Mouse (Mus musculus): ENCODE results near the gene Sort1.
"Not testable (repeated sequence)": the region's sequence is repeated elsewhere in the genome, so short reads cannot be mapped to it uniquely, and the experiment has no call there.

Sort1 gene

GRCm38 (mm10) chr3:108283781-108284601, at the start of gene Sort1:
Sort1 (plus strand) TSS chr3:108284082.
- peak; percentile 64 for DNase-seq (ENCODE audit: low read depth, low spot score)

GRCm38 (mm10) chr3:108237474-108238102, 46.3 kb upstream of the Sort1 start:
- DNase-seq (ENCODE audit: low read depth, low spot score), result not testable (repeated sequence)

GRCm38 (mm10) chr3:108241243-108241839, 42.5 kb upstream of the Sort1 start:
- DNase-seq (ENCODE audit: low read depth, low spot score), result no peak

GRCm38 (mm10) chr3:108246857-108247256, 37.0 kb upstream of the Sort1 start:
- DNase-seq (ENCODE audit: low read depth, low spot score), result no peak

- DNase-seq (ENCODE audit: low read depth, low spot score), result peak; percentile 95
Measured at GRCm38 (mm10) chr3:108256719-108257637, 26.9 kb upstream of the Sort1 start, which contains the start of gene Psma5. Psma5 (plus strand) TSS chr3:108256926.

- DNase-seq (ENCODE audit: low read depth, low spot score), result no peak
Measured at GRCm38 (mm10) chr3:108257831-108258500, 25.9 kb upstream of the Sort1 start.

- no peak for DNase-seq (ENCODE audit: low read depth, low spot score)
Measured at GRCm38 (mm10) chr3:108259319-108259718, 24.6 kb upstream of the Sort1 start.

- not testable (repeated sequence) for DNase-seq (ENCODE audit: low read depth, low spot score)
Measured at GRCm38 (mm10) chr3:108279495-108279894, 4.4 kb upstream of the Sort1 start.

- no peak for DNase-seq (ENCODE audit: low read depth, low spot score)
Measured at GRCm38 (mm10) chr3:108282401-108283240, 1.3 kb upstream of the Sort1 start.

GRCm38 (mm10) chr3:108283241-108283561, 681 bp upstream of the Sort1 start:
- DNase-seq (ENCODE audit: low read depth, low spot score), result no peak

- no peak for DNase-seq (ENCODE audit: low read depth, low spot score)
Measured at GRCm38 (mm10) chr3:108285078-108285711, 1.3 kb downstream of the Sort1 start.

- DNase-seq (ENCODE audit: low read depth, low spot score), result no peak
Measured at GRCm38 (mm10) chr3:108286671-108287439, 3.0 kb downstream of the Sort1 start.

GRCm38 (mm10) chr3:108287811-108288805, 4.2 kb downstream of the Sort1 start:
- DNase-seq (ENCODE audit: low read depth, low spot score), result no peak

- DNase-seq (ENCODE audit: low read depth, low spot score), result no peak
Measured at GRCm38 (mm10) chr3:108289311-108290130, 5.6 kb downstream of the Sort1 start.

- no peak for DNase-seq (ENCODE audit: low read depth, low spot score)
Measured at GRCm38 (mm10) chr3:108291036-108291799, 7.3 kb downstream of the Sort1 start.

GRCm38 (mm10) chr3:108294398-108294797, 10.5 kb downstream of the Sort1 start:
- no peak for DNase-seq (ENCODE audit: low read depth, low spot score)

Data from retina, adult 2 months (tissue).